Mouse (Mus musculus): ENCODE data around the gene Lrrc46. TPM values are rescaled to one million over a fixed set of nuclear protein-coding genes. Genes with fewer than 3 reads are reported as not detected.

The Lrrc46 gene
- polyA plus RNA-seq, 1 experiment, result 2.4 TPM

- Histone ChIP-seq H3K36me3 (ENCODE audit: control insufficient read depth, insufficient read depth, low read length, poor library complexity, severe bottlenecking) (peaks cover 13% of the 10 kb centered on the region; the same call in 1 of the 2 replicates), H3K4me1 (ENCODE audit: control insufficient read depth, insufficient read depth, low read length) (no peaks in the 10 kb centered on the region), H3K9me3 (replicated peaks; ENCODE audit: control insufficient read depth, insufficient read depth, low read length, poor library complexity, severe bottlenecking) (no peaks in the 10 kb centered on the region), H3K4me3 (ENCODE audit: low read depth, low read length) (no peak overlapping the region), H3K27ac (ENCODE audit: insufficient read depth, low read length) (no peak overlapping the region), H3K9ac (ENCODE audit: low read depth, poor library complexity, severe bottlenecking) (no peak overlapping the region), H3K27me3 (ENCODE audit: control insufficient read depth, insufficient read depth, low read length, poor library complexity, severe bottlenecking) (no peaks in the 10 kb centered on the region)
- TF ChIP-seq CTCF (IDR thresholded peaks at IDR 0.05; ENCODE audit: low read depth, low read length) (no peak), POLR2A (IDR thresholded peaks at IDR 0.05; ENCODE audit: insufficient read depth, low read length) (no peak), EP300 (IDR thresholded peaks at IDR 0.05; ENCODE audit: insufficient read depth, low read depth, low read length) (no peak)
Measured at GRCm38 (mm10) chr11:97052219-97052646, 11.0 kb upstream of the Lrrc46 start.

- peak overlapping the region; percentile 48 for H3K9ac ChIP-seq (ENCODE audit: low read depth, poor library complexity, severe bottlenecking)
- H3K27me3 ChIP-seq (ENCODE audit: control insufficient read depth, insufficient read depth, low read length, poor library complexity, severe bottlenecking), result no peaks in the 10 kb centered on the region
- peaks cover 15% of the 10 kb centered on the region for H3K36me3 ChIP-seq (ENCODE audit: control insufficient read depth, insufficient read depth, low read length, poor library complexity, severe bottlenecking)
- H3K9me3 ChIP-seq (replicated peaks; ENCODE audit: control insufficient read depth, insufficient read depth, low read length, poor library complexity, severe bottlenecking), result no peaks in the 10 kb centered on the region
- H3K27ac ChIP-seq (ENCODE audit: insufficient read depth, low read length), result no peak overlapping the region
- TF ChIP-seq CTCF (IDR thresholded peaks at IDR 0.05; ENCODE audit: low read depth, low read length) (no peak), EP300 (IDR thresholded peaks at IDR 0.05; ENCODE audit: insufficient read depth, low read depth, low read length) (no peak), POLR2A (IDR thresholded peaks at IDR 0.05; ENCODE audit: insufficient read depth, low read length) (no peak)
- H3K4me1 ChIP-seq (ENCODE audit: control insufficient read depth, insufficient read depth, low read length), result no peaks in the 10 kb centered on the region
- peak overlapping the region; percentile 83 for H3K4me3 ChIP-seq (ENCODE audit: low read depth, low read length)
Measured at GRCm38 (mm10) chr11:97050944-97051586, 9.9 kb upstream of the Lrrc46 start.

GRCm38 (mm10) chr11:97050216-97050943 is 9.2 kb upstream of the Lrrc46 start, which contains the start of gene Osbpl7:
Gene Osbpl7, plus strand, starts transcription at chr11:97050628.
- H3K9me3 ChIP-seq (replicated peaks; ENCODE audit: control insufficient read depth, insufficient read depth, low read length, poor library complexity, severe bottlenecking), result no peaks in the 10 kb centered on the region
- H3K36me3 ChIP-seq (ENCODE audit: control insufficient read depth, insufficient read depth, low read length, poor library complexity, severe bottlenecking), result peaks cover 15% of the 10 kb centered on the region
- H3K9ac ChIP-seq (ENCODE audit: low read depth, poor library complexity, severe bottlenecking), result peak within 1 kb of the TSS; percentile 48
- no peaks in the 10 kb centered on the region for H3K4me1 ChIP-seq (ENCODE audit: control insufficient read depth, insufficient read depth, low read length)
- 0 out of 2 replicates have a peak, but pooled peaks have one; percentile 13 for TF ChIP-seq EP300 (IDR thresholded peaks at IDR 0.05; ENCODE audit: insufficient read depth, low read depth, low read length)
- TF ChIP-seq POLR2A (IDR thresholded peaks at IDR 0.05; ENCODE audit: insufficient read depth, low read length), result peak; percentile 26
- TF ChIP-seq CTCF (IDR thresholded peaks at IDR 0.05; ENCODE audit: low read depth, low read length), result peak; percentile 50
- H3K27ac ChIP-seq (ENCODE audit: insufficient read depth, low read length), result no peak within 1 kb of the TSS
- H3K27me3 ChIP-seq (ENCODE audit: control insufficient read depth, insufficient read depth, low read length, poor library complexity, severe bottlenecking), result no peaks in the 10 kb centered on the region
- H3K4me3 ChIP-seq (ENCODE audit: low read depth, low read length), result peak within 1 kb of the TSS; percentile 83

- H3K27me3 ChIP-seq (ENCODE audit: control insufficient read depth, insufficient read depth, low read length, poor library complexity, severe bottlenecking), result no peaks in the 10 kb centered on the region
- no peaks in the 10 kb centered on the region for H3K4me1 ChIP-seq (ENCODE audit: control insufficient read depth, insufficient read depth, low read length)
- no peak overlapping the region for H3K4me3 ChIP-seq (ENCODE audit: low read depth, low read length)
- H3K36me3 ChIP-seq (ENCODE audit: control insufficient read depth, insufficient read depth, low read length, poor library complexity, severe bottlenecking), result peaks cover 12% of the 10 kb centered on the region
- no peak overlapping the region for H3K27ac ChIP-seq (ENCODE audit: insufficient read depth, low read length)
- no peaks in the 10 kb centered on the region for H3K9me3 ChIP-seq (replicated peaks; ENCODE audit: control insufficient read depth, insufficient read depth, low read length, poor library complexity, severe bottlenecking)
- TF ChIP-seq CTCF (IDR thresholded peaks at IDR 0.05; ENCODE audit: low read depth, low read length) (no peak), EP300 (IDR thresholded peaks at IDR 0.05; ENCODE audit: insufficient read depth, low read depth, low read length) (no peak), POLR2A (IDR thresholded peaks at IDR 0.05; ENCODE audit: insufficient read depth, low read length) (no peak)
- H3K9ac ChIP-seq (ENCODE audit: low read depth, poor library complexity, severe bottlenecking), result no peak overlapping the region
Measured at GRCm38 (mm10) chr11:97049492-97050085, 8.4 kb upstream of the Lrrc46 start.

DNA sequence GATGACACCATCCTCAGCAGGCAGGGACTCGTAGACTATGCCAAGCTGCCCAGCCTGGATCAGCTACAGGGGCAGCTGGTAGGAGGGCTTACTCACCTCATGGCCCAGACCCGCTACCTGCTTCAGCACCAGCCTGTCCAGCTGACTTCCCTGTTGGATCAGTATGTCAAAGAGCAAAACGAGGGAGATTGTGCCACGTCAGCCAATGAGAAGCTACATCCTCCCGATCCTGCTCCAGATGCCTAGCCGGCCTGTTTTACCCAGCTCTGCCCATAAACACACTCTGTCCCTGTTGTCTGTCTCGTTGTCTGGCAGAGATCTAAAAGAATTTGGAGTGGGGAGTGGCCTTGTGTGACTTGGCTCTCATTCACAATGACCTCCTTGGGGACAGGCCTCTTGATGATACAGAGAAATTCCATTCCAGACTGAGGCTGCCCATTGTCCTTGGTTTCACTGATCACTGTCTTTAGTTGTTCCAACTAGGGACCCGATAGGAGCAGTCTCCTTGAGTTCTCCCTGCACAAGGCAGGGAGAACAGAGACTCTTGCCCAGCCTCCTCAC is 7.0 kb upstream of the Lrrc46 start:
- TF ChIP-seq CTCF (IDR thresholded peaks at IDR 0.05; ENCODE audit: low read depth, low read length), result no peak
- TF ChIP-seq EP300 (IDR thresholded peaks at IDR 0.05; ENCODE audit: insufficient read depth, low read depth, low read length), result no peak
- TF ChIP-seq POLR2A (IDR thresholded peaks at IDR 0.05; ENCODE audit: insufficient read depth, low read length), result no peak
- Histone ChIP-seq H3K27me3 (ENCODE audit: control insufficient read depth, insufficient read depth, low read length, poor library complexity, severe bottlenecking) (no peaks in the 10 kb centered on the region), H3K36me3 (ENCODE audit: control insufficient read depth, insufficient read depth, low read length, poor library complexity, severe bottlenecking) (peaks cover 7% of the 10 kb centered on the region), H3K4me1 (ENCODE audit: control insufficient read depth, insufficient read depth, low read length) (no peaks in the 10 kb centered on the region), H3K9me3 (replicated peaks; ENCODE audit: control insufficient read depth, insufficient read depth, low read length, poor library complexity, severe bottlenecking) (no peaks in the 10 kb centered on the region), H3K27ac (ENCODE audit: insufficient read depth, low read length) (no peak overlapping the region), H3K4me3 (ENCODE audit: low read depth, low read length) (no peak overlapping the region), H3K9ac (ENCODE audit: low read depth, poor library complexity, severe bottlenecking) (no peak overlapping the region)

Measured in ES-Bruce4 (cell line).